Mouse (Mus musculus) B cell, adult 62 days (primary cell): Measurements from ENCODE around the gene BC107364. TPM values are rescaled to one million over a fixed set of nuclear protein-coding genes. Genes with fewer than 3 reads are reported as not detected.

Experiments
- total RNA-seq: library from RNA; stranded (reverse); gene quantifications from 4 replicates; pipeline ENCODE4 v1.2.4, GENCODE M21; 2023

Gene BC107364
- total RNA-seq: not detected in 4 replicates

GRCm38 (mm10) chr3:96452262-96452661 is at the start of gene BC107364:
BC107364 (minus strand) TSS chr3:96452306.

Other genes starting within 250 kb of the BC107364 start
- gene Bola1, start 232.6 kb downstream of the BC107364 start, total RNA-seq: 7.2 to 11.9 TPM (median 10.7 TPM) in 4 replicates
- 2.1 to 10.6 TPM (median 3.9 TPM) in 4 replicates for gene Hist2h2ab, start 232.4 kb downstream of the BC107364 start, total RNA-seq
- gene Hist2h2ac, start 231.4 kb downstream of the BC107364 start, total RNA-seq: 96.9 to 100 TPM (median 98.5 TPM) in 4 replicates
- gene Hist2h2be, start 231.2 kb downstream of the BC107364 start, total RNA-seq: 4.1 to 5.4 TPM (median 4.6 TPM) in 4 replicates
- gene Hist2h3c2, start 213.2 kb downstream of the BC107364 start, total RNA-seq: 0.88 to 3.2 TPM (median 2.5 TPM) in 4 replicates
- 616 to 700 TPM (median 656 TPM) in 4 replicates for gene Hist2h2aa2, start 212.0 kb downstream of the BC107364 start, total RNA-seq
- 5.5 to 24.6 TPM (median 10.3 TPM) in 3 of 4 replicates, not detected in the other for gene Hist2h2aa1, start 206.8 kb downstream of the BC107364 start, total RNA-seq
- not detected in 4 replicates for gene Hist2h3c1, start 205.6 kb downstream of the BC107364 start, total RNA-seq
- 48.7 to 60.4 TPM (median 57.4 TPM) in 4 replicates for gene Hist2h4, start 189.0 kb downstream of the BC107364 start, total RNA-seq
- gene Hist2h3b, start 183.7 kb downstream of the BC107364 start, total RNA-seq: 132 to 189 TPM (median 159 TPM) in 4 replicates
- 175 to 207 TPM (median 186 TPM) in 4 replicates for gene Hist2h2bb, start 182.6 kb downstream of the BC107364 start, total RNA-seq
- 0.30 to 1.0 TPM (median 0.38 TPM) in 4 replicates for gene Fcgr1, start 158.3 kb downstream of the BC107364 start, total RNA-seq
- not detected in 4 replicates for gene Hfe2, start 72.9 kb upstream of the BC107364 start, total RNA-seq
- 675 to 848 TPM (median 779 TPM) in 4 replicates for gene Txnip, start 105.7 kb upstream of the BC107364 start, total RNA-seq
- not detected in 4 replicates for gene Gm16253, start 124.7 kb upstream of the BC107364 start, total RNA-seq
- gene Polr3gl, start 141.9 kb upstream of the BC107364 start, total RNA-seq: 26.1 to 38.5 TPM (median 30.1 TPM) in 4 replicates
- gene Ankrd34a, start 144.3 kb upstream of the BC107364 start, total RNA-seq: not detected in 4 replicates
- gene Lix1l, start 148.8 kb upstream of the BC107364 start, total RNA-seq: 0.27 to 0.91 TPM (median 0.36 TPM) in 4 replicates
- gene Rbm8a, start 177.6 kb upstream of the BC107364 start, total RNA-seq: 76.7 to 110 TPM (median 95.7 TPM) in 4 replicates
- gene Pex11b, start 183.1 kb upstream of the BC107364 start, total RNA-seq: 19.4 to 26.2 TPM (median 23.9 TPM) in 4 replicates
- gene Gm42957, start 183.2 kb upstream of the BC107364 start, total RNA-seq: 0.16 TPM in 1 of 4 replicates, not detected in the others
- gene Itga10, start 193.3 kb upstream of the BC107364 start, total RNA-seq: 1.9 to 3.3 TPM (median 2.8 TPM) in 4 replicates
- gene Ankrd35, start 217.8 kb upstream of the BC107364 start, total RNA-seq: 0.91 TPM in 1 of 4 replicates, not detected in the others
- 36.6 to 48.0 TPM (median 39.6 TPM) in 4 replicates for gene Pias3, start 244.1 kb upstream of the BC107364 start, total RNA-seq